Mouse (Mus musculus): Measurements from ENCODE around the gene Cyp2r1. TPM values are rescaled to one million over a fixed set of nuclear protein-coding genes. Genes with fewer than 3 reads are reported as not detected.
"Not testable (repeated sequence)": the region's sequence is repeated elsewhere in the genome, so short reads cannot be mapped to it uniquely, and the experiment has no call there.

Gene Cyp2r1
- polyA plus RNA-seq, 1 experiment from 2014 or later, result 2.8 TPM

GRCm38 (mm10) chr7:114576931-114577330 is 14.2 kb upstream of the Cyp2r1 start:
- Histone ChIP-seq H3K9ac (ENCODE audit: low read depth, low read length) (no peak overlapping the region), H3K4me3 (ENCODE audit: low read depth, low read length) (0 out of 2 replicates have a peak overlapping the region, but pooled peaks have one; percentile 7), H3K4me1 (replicated peaks; ENCODE audit: control insufficient read depth, insufficient read depth, low read length) (no peaks in the 10 kb centered on the region), H3K9me3 (ENCODE audit: control insufficient read depth) (no peaks in the 10 kb centered on the region; the same call in 1 of the 2 replicates), H3K36me3 (ENCODE audit: control insufficient read depth, insufficient read depth) (no peaks in the 10 kb centered on the region), H3K27me3 (replicated peaks; ENCODE audit: control insufficient read depth, insufficient read depth, low read length) (no peaks in the 10 kb centered on the region; the same call in 1 of the 2 replicates), H3K27ac (ENCODE audit: low read depth, low read length) (no peak overlapping the region), H3K4me2 (replicated peaks; ENCODE audit: low read depth) (peak overlapping the region; percentile 32)
- no peak for ATAC-seq
- TF ChIP-seq CTCF (IDR thresholded peaks at IDR 0.05; ENCODE audit: low read depth), result no peak
- 38% methylated on average over 3 of the region's 3 CpGs for WGBS

DNA sequence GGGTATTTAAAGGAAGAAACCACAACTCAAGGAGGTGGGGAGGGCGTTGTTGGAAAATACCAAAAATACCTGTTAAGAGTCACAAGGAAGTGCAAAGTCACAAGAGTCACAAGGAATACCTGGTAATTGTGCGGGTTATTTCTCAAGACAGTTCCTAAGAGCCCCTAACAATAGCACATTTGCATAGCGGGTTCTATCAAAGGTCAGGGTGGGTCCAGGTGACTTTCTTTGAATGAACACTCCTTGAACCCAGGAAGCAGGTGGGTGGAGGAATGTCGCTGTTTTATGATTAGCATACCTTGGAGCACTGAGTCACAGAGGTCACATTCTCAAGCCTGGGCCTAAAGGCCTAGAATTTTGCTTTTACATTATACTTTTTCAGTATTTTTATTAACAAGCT is 11.1 kb upstream of the Cyp2r1 start:
- H3K27ac ChIP-seq (ENCODE audit: low read depth, low read length); H3K4me3 ChIP-seq (ENCODE audit: low read depth, low read length); ATAC-seq; H3K9me3 ChIP-seq (ENCODE audit: control insufficient read depth); H3K4me1 ChIP-seq (replicated peaks; ENCODE audit: control insufficient read depth, insufficient read depth, low read length); H3K36me3 ChIP-seq (ENCODE audit: control insufficient read depth, insufficient read depth); H3K27me3 ChIP-seq (replicated peaks; ENCODE audit: control insufficient read depth, insufficient read depth, low read length); H3K4me2 ChIP-seq (replicated peaks; ENCODE audit: low read depth); H3K9ac ChIP-seq (ENCODE audit: low read depth, low read length): not testable (repeated sequence)
- 90% methylated on average over 4 of the region's 4 CpGs for WGBS

- Histone ChIP-seq H3K9me3 (ENCODE audit: control insufficient read depth) (no peaks in the 10 kb centered on the region), H3K4me1 (replicated peaks; ENCODE audit: control insufficient read depth, insufficient read depth, low read length) (no peaks in the 10 kb centered on the region), H3K4me3 (ENCODE audit: low read depth, low read length) (no peak overlapping the region), H3K27ac (ENCODE audit: low read depth, low read length) (no peak overlapping the region), H3K4me2 (replicated peaks; ENCODE audit: low read depth) (no peak overlapping the region), H3K36me3 (ENCODE audit: control insufficient read depth, insufficient read depth) (no peaks in the 10 kb centered on the region), H3K9ac (ENCODE audit: low read depth, low read length) (no peak overlapping the region), H3K27me3 (replicated peaks; ENCODE audit: control insufficient read depth, insufficient read depth, low read length) (no peaks in the 10 kb centered on the region)
- TF ChIP-seq CTCF (IDR thresholded peaks at IDR 0.05; ENCODE audit: low read depth), result no peak
- no peak for ATAC-seq
- WGBS, result 94% methylated on average over 1 of the region's 1 CpGs
These were observed 26.6 kb downstream of the Cyp2r1 start for GRCm38 (mm10) chr7:114536179-114536578.

DNA sequence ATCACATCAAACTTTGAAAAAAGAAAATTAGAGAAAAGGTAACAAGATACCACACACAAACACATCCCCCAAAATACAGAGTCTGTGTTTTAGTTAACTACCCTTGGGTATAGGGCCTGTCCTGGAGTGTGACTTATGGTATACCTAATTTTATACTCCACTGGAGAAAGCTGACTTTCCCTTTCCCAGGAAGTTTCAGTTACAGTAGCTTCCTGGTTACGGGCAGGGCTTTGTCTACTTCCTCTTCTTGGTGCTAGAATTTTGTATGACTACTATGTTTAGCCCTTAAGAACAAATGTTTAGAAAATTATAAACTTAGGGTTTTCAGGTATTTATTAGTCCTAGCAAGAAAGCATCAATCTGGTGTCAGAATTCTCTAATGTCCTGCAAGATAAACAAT is 36.5 kb downstream of the Cyp2r1 start:
- H3K4me3 ChIP-seq (ENCODE audit: low read depth, low read length), result no peak overlapping the region
- no peaks in the 10 kb centered on the region for H3K4me1 ChIP-seq (replicated peaks; ENCODE audit: control insufficient read depth, insufficient read depth, low read length)
- no peaks in the 10 kb centered on the region for H3K36me3 ChIP-seq (ENCODE audit: control insufficient read depth, insufficient read depth)
- ATAC-seq, result no peak
- H3K9ac ChIP-seq (ENCODE audit: low read depth, low read length), result no peak overlapping the region
- H3K27me3 ChIP-seq (replicated peaks; ENCODE audit: control insufficient read depth, insufficient read depth, low read length), result no peaks in the 10 kb centered on the region
- no peaks in the 10 kb centered on the region for H3K9me3 ChIP-seq (ENCODE audit: control insufficient read depth)
- no peak overlapping the region for H3K27ac ChIP-seq (ENCODE audit: low read depth, low read length)
- no peak for TF ChIP-seq CTCF (IDR thresholded peaks at IDR 0.05; ENCODE audit: low read depth)
- H3K4me2 ChIP-seq (replicated peaks; ENCODE audit: low read depth), result no peak overlapping the region
- 57% methylated on average over 1 of the region's 1 CpGs for WGBS

GRCm38 (mm10) chr7:114520122-114520521 is 42.6 kb downstream of the Cyp2r1 start:
- WGBS, result 95% methylated on average over 1 of the region's 1 CpGs

GRCm38 (mm10) chr7:114508879-114509278 is 53.9 kb downstream of the Cyp2r1 start:
- 84% methylated on average over 2 of the region's 2 CpGs for WGBS
- Histone ChIP-seq H3K9ac (ENCODE audit: low read depth, low read length) (no peak overlapping the region), H3K27ac (ENCODE audit: low read depth, low read length) (no peak overlapping the region), H3K4me1 (replicated peaks; ENCODE audit: control insufficient read depth, insufficient read depth, low read length) (no peaks in the 10 kb centered on the region), H3K27me3 (replicated peaks; ENCODE audit: control insufficient read depth, insufficient read depth, low read length) (no peaks in the 10 kb centered on the region), H3K9me3 (ENCODE audit: control insufficient read depth) (no peaks in the 10 kb centered on the region), H3K36me3 (ENCODE audit: control insufficient read depth, insufficient read depth) (no peaks in the 10 kb centered on the region), H3K4me2 (replicated peaks; ENCODE audit: low read depth) (no peak overlapping the region), H3K4me3 (ENCODE audit: low read depth, low read length) (no peak overlapping the region)
- TF ChIP-seq CTCF (IDR thresholded peaks at IDR 0.05; ENCODE audit: low read depth), result no peak
- ATAC-seq, result no peak

More at GRCm38 (mm10) chr7:114520122-114520521, 42.6 kb downstream of the Cyp2r1 start:
- Histone ChIP-seq H3K36me3 (ENCODE audit: control insufficient read depth, insufficient read depth) (no peaks in the 10 kb centered on the region), H3K27me3 (replicated peaks; ENCODE audit: control insufficient read depth, insufficient read depth, low read length) (no peaks in the 10 kb centered on the region), H3K9ac (ENCODE audit: low read depth, low read length) (no peak overlapping the region), H3K4me1 (replicated peaks; ENCODE audit: control insufficient read depth, insufficient read depth, low read length) (no peaks in the 10 kb centered on the region), H3K4me2 (replicated peaks; ENCODE audit: low read depth) (no peak overlapping the region), H3K9me3 (ENCODE audit: control insufficient read depth) (no peaks in the 10 kb centered on the region), H3K27ac (ENCODE audit: low read depth, low read length) (no peak overlapping the region), H3K4me3 (ENCODE audit: low read depth, low read length) (no peak overlapping the region)
- no peak for ATAC-seq
- TF ChIP-seq CTCF (IDR thresholded peaks at IDR 0.05; ENCODE audit: low read depth), result no peak

Other genes with a start within 250 kb of the Cyp2r1 start
- gene Pde3b, start 147.7 kb downstream of the Cyp2r1 start, polyA plus RNA-seq (2015; fragmentation: Nextera tagmentation; extraction: Ambion mirVana), result 1.7 and 2.1 TPM in 2 replicates
- 1.7 and 2.6 TPM in 2 replicates for gene Calca, start 73.4 kb upstream of the Cyp2r1 start, polyA plus RNA-seq (2015; fragmentation: Nextera tagmentation; extraction: Ambion mirVana)
- 12.9 and 15.7 TPM in 2 replicates for gene Calcb, start 155.7 kb upstream of the Cyp2r1 start, polyA plus RNA-seq (2015; fragmentation: Nextera tagmentation; extraction: Ambion mirVana)
- 8.3 and 9.9 TPM in 2 replicates for gene Insc, start 180.7 kb upstream of the Cyp2r1 start, polyA plus RNA-seq (2015; fragmentation: Nextera tagmentation; extraction: Ambion mirVana)

All from intestine, postnatal 0 days (tissue).